Mouse (Mus musculus): ENCODE measurements around the gene Gm10570.

Gm10570 gene

GRCm38 (mm10) chr4:130304746-130305145, 3.7 kb downstream of the Gm10570 start:
- DNase-seq (ENCODE audit: low spot score): no peak

DNA sequence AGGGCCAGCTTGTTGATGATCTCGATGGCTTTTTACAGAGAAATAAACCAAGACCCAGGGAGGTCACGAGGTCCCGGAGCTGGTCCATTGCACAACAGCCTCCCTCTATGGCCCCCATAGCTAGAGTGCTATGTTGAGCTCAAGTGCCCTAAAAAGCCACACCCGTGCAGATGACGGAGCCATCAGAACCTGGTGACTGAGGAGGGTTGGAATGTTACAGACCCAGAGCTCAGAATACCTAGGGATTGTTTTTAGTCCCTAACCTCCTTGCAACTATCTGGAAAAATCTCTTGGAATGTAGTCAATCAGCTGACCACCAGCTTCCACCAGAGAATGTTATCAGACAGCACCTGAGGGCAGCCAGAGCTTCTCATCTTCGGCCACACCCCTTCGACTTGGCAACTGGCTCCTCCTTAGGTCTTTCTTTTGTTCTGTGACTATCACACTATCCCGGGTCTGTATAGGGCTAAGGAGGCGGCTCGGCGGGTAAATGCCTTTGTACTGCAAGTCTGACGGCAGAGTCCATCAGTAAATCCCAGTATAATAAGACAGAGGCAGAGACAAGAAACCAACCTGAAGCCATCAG, 6.1 kb downstream of the Gm10570 start:
- no peak for DNase-seq (ENCODE audit: low spot score)

DNA sequence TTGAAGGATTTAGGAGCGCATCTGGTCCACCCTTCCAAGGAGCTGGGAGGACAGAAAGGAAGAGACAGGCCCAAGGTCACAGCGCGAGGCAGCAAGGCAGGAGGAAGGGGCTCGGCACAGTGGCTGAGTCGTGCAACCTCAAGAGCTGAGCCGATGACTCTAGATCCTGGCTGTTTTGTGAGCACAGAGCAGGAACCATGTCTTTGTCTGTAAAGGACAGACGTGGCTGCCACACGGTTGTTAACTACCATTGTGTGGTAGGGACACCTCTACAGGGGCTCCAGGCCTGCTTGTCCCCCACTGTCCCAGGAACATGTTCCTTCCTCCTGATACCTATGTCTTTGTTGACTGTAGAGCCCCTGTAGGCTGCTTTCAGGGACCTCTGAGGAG, 8.8 kb downstream of the Gm10570 start:
- DNase-seq (ENCODE audit: low spot score): no peak

GRCm38 (mm10) chr4:130298877-130299628, 9.4 kb downstream of the Gm10570 start:
- no peak for DNase-seq (ENCODE audit: low spot score)

DNA sequence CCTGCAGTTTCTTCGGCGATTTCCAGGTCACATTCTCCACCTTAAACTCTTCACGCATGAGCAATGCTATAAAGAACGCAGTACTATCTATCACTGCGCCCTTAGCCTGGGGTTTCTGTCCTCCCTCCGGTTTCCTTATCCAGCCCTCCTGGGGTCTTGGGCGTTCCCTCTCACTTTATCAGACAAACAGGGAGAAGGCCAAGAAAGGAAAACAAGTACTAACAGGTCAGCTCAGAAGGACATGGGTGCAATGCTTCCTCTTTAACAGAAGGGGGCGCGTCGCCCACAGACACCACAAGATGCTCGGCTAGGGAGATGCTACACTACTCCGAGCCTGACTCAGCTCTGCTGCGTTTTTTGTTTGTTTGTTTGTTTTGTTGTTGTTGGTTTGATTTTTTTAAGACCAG, 11.3 kb downstream of the Gm10570 start:
- DNase-seq (ENCODE audit: low spot score): peak; percentile 68

- no peak for DNase-seq (ENCODE audit: low spot score)
Observed at GRCm38 (mm10) chr4:130296243-130296965, 12.1 kb downstream of the Gm10570 start.

- no peak for DNase-seq (ENCODE audit: low spot score)
Observed at GRCm38 (mm10) chr4:130295047-130295745, 13.3 kb downstream of the Gm10570 start.

- no peak for DNase-seq (ENCODE audit: low spot score)
Observed at GRCm38 (mm10) chr4:130294513-130294912, 14.0 kb downstream of the Gm10570 start.

DNA sequence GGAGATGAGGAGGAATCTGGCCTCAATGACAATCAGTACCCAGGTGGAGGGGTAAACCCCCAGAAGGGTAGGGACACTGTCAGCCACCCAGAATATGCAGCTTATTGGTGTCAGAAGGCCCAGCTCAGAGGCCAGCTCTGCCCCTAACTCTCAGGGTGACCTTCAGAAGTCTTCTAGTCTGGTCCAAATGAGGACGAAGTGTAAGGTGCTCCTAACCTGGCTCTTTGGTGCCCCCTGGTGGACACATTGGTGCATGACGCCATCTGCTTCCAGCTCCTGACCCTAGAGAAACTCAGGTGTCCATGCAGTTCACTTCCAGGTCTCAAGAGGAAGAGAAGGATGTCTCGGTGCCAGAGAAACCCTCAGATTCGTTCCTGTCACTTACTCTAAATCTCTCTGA, 16.2 kb downstream of the Gm10570 start:
- peak; percentile 80 for DNase-seq (ENCODE audit: low spot score)

GRCm38 (mm10) chr4:130289824-130290223, 18.6 kb downstream of the Gm10570 start:
- DNase-seq (ENCODE audit: low spot score): no peak

GRCm38 (mm10) chr4:130286531-130286930, 21.9 kb downstream of the Gm10570 start:
- no peak for DNase-seq (ENCODE audit: low spot score)

- DNase-seq (ENCODE audit: low spot score): no peak
Observed at GRCm38 (mm10) chr4:130283826-130284225, 24.6 kb downstream of the Gm10570 start.

GRCm38 (mm10) chr4:130282856-130283255, 25.6 kb downstream of the Gm10570 start:
- no peak for DNase-seq (ENCODE audit: low spot score)

DNA sequence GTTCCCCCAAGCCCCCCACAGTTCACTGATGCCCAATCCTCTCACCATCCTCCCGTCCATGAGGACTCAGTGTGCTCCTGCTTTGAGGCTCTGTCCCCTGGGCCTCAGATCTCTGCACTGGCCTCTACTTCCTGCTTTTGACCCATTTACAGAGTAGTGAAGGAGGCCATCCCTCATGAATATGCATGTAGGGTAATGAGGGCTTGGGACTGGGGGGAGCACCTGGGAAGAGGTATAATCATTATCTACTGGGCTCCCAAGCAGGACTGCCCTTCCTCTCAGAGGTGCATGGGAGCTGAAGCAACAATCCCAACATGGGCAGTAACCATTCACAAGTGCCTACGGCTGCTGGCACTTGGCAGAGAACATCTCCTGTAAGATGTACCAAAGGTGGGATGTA, 29.4 kb downstream of the Gm10570 start, which contains the start of gene Serinc2:
TSS of gene Serinc2 (minus strand) at position 101 of the 400 bp plus-strand sequence.
- DNase-seq (ENCODE audit: low spot score): no peak

GRCm38 (mm10) chr4:130276573-130277176, 31.8 kb downstream of the Gm10570 start:
- no peak for DNase-seq (ENCODE audit: low spot score)

DNA sequence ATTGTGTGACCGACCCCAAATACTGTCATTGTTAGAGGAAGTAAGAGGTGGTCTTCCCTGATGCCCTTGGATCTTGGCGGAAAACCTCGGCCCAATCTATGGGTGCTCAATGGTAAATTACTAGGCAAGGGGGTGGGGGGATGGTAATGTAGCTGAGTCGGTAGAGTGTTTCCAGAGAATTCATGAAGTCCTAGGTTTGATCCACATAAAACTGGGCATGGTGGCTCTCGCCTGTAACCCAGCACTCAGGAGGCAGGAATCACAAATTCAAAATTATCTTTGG, 32.7 kb downstream of the Gm10570 start:
- no peak for DNase-seq (ENCODE audit: low spot score)

DNA sequence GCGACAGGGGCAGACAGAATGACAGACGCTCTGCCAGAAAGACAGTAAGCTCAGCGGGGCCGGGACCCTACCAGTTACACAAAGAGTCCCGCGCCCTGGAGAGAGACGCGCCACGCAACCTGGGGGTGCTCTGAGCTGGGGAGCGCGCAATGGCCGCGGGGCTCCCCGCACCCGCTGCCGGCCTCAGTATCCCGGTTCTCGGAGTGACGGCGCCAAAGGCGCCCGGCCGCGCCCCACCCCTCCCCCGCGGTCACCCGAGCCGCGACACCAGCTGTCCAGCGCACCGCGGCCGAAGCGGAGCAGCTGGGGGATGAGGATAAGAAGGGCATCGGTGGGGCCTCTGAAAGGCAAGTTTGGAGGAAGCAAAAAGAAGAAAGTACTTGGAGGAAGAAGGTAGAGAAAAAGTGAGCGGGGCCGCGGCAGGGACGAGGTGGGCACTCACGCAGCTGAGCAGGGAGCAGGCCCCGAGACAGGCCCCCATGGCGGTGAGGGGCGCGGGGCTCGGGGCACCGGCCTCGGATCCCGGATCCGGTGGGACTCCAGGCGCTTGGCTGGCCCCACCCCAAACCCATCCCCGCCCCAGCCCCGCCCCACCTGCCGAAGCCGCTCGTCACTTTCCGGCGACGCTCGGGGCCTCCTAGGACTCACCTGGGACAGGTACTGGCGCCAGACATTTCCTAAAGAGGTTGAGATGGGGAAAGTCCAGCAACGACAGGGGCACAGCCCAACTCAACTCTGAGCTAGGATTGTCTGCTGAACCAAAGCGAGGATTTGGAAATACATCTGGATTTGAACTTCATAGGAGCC, 33.3 kb downstream of the Gm10570 start:
- no peak for DNase-seq (ENCODE audit: low spot score)

DNA sequence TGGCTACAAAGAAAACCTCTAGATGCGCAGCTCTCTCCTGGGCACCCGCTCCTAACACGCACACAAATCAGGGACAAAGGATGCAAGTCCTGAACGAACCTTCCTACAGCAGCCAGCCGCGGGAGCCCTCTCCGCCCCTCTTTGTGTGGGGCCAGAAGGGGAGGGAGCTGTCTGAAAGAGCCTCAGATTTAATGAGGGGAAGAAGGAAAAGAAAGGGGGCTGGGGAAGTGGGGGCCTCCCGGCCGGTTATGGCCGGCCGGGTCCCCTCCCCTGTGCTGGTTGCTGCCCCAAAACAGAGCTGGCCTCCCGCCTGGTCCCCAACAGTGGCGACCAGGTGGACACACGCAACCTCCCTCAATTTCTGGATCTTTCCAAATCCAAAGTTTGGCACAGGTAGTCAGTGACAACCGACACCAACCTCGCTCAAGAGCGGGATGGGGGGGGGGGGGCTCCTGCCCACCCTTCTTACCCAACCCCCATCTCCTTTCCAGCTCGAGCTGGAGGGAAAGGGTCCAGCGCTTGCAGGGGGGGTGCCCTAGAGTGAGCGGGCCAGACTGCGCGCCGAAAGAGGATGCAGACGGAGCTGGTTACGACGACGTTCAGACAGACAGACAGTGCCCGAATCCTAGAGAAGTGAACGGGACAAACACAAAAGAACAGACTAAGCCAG, 34.0 kb downstream of the Gm10570 start:
- DNase-seq (ENCODE audit: low spot score): no peak

DNA sequence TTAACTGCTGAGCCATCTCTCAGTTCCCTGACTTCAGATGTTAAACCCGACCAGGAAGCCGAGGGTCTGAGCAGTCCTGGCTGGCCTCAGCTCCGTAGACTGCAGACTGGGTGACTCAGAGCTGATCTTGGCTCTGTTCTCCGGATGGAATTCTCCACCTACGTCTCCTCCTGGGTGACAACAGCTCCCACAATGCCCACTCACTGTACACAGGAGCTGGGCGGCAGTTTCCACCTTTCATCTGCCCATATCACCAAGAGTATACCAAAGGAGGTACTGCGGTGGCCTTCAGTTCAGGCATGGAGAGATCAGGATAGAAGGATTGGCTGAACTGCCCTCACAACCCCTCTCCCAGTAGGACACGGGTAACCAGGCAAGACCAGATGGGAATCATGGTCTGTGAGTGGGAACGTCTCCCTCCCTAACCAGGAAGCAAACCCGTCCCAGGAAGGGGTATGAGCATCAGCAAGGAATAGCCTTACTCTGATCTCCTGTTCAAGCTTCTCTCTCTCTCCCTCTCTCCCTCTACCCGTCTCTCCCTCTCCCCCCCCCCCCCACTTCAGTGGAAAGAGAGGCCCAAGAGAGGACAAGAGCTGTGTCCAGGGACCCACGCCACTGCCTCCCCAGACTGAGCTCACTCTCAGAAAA, 34.7 kb downstream of the Gm10570 start:
- DNase-seq (ENCODE audit: low spot score): peak; percentile 51

DNA sequence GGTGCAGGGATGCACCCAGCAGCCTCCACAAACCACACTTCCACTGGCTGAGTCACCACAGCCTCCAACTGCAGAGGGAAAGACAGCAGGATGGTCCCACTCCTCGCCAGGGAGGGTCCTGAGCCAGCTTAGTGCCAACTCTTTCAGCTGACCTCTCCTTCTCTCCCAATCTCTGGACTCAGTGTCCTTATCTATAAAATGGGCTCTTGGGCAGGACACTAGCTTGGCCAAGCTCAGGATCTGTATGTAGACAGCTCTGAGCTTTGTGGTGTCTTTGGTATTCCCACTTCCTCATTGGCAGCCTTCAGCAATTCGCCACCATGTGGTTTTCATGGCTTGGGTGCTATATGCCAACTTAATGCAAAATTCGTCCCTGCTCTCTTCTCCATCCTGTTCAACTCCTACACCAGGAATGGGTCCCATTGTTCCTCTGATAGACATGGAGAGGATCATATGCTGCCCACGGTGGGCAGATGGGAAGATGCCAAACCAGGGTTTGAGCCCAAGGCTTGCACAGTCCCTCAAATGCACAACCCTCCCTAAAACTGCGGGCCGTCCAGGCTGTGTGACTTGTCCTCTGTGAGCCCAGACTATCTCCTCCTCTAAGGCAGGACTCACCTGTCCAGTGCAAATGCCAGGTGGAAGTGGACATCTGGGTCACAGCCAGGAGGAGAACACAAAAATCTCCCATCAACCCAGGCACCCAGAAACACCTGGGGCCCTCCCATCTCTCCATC, 37.7 kb downstream of the Gm10570 start:
- no peak for DNase-seq (ENCODE audit: low spot score)

Measured in MN1 (cell line).